Mouse (Mus musculus): Measurements from ENCODE around the gene Gm13272. TPM values are rescaled to one million over a fixed set of nuclear protein-coding genes. Genes with fewer than 3 reads are reported as not detected.
"Not testable (repeated sequence)": the region's sequence is repeated elsewhere in the genome, so short reads cannot be mapped to it uniquely, and the experiment has no call there.

Gm13272 gene
- polyA plus RNA-seq, 1 experiment from 2014 or later: not detected

DNA sequence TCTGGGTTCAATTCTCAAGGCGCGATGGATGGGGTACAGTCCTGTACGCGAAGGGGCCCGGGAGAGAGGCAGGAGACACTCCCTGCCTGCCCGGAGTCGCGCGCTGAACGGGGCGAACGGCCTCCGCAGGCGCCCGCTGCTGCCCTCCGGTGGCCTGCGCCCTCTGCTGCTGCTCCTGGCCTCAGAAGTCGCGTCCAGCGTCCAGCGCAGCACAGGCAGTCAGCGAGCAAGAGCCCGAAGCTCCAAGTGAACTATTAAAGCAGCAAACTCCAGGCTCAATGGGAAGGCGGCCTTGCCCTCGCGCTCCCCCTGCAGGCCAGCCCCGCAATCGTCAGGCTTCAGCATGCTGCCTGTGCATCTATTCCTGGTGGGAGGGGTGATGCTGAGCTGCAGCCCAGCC is 19.2 kb upstream of the Gm13272 start:
- not testable (repeated sequence) for H3K9me3 ChIP-seq; ATAC-seq (ENCODE audit: low FRiP score); H3K36me3 ChIP-seq; H3K27ac ChIP-seq; H3K4me1 ChIP-seq (replicated peaks); H3K27me3 ChIP-seq; H3K9ac ChIP-seq
- peak overlapping the region; percentile 61 for H3K4me2 ChIP-seq
- under 1% methylated on average over 28 of the region's 28 CpGs for WGBS
- peak overlapping the region; percentile 35 for H3K4me3 ChIP-seq

DNA sequence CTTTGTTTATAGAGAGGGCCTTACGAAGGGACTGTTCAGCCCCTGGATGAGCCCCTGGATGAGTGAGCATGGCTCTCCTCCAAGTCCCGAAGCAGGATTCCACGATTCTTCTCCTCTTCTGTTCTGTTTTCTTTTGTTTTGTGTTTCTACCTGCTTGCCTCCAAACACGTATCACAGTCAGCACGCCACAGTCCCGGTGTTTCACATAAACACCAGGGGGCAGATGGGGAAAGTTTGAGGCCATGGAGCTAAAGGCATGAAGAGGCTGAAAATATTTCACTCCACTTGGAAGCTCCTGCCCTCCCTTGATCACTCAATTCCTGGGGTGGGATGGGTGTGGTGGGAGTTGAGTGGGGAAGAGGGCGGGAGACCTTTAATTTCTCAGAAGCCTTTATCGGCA is 17.9 kb upstream of the Gm13272 start:
- H3K27me3 ChIP-seq; H3K9me3 ChIP-seq; H3K4me3 ChIP-seq; H3K4me2 ChIP-seq; H3K9ac ChIP-seq; H3K4me1 ChIP-seq (replicated peaks); H3K36me3 ChIP-seq; ATAC-seq (ENCODE audit: low FRiP score); H3K27ac ChIP-seq: not testable (repeated sequence)
- 70% methylated on average over 6 of the region's 8 CpGs for WGBS

DNA sequence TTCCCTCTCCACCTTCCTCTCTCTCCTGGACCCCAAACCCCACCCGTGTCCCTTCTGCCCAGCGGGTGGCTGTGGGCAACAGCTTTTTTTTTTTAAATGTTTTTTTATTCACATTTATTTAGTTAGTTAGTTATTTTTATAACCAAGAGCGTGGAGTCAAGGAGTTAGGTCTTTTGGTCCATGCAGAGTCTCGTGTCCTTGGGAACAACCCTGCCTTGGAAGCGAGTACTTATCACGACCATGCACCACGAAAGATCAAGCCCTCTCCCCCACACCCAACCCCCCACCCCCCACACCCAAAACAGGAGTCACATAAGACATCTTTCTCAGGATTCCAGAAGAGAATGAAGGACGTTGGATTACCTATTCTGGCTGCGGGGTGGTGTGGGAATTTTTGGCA is 17.3 kb upstream of the Gm13272 start:
- not testable (repeated sequence) for H3K9me3 ChIP-seq; H3K4me1 ChIP-seq (replicated peaks); H3K36me3 ChIP-seq; H3K27me3 ChIP-seq; ATAC-seq (ENCODE audit: low FRiP score); H3K4me2 ChIP-seq; H3K27ac ChIP-seq; H3K4me3 ChIP-seq; H3K9ac ChIP-seq
- WGBS: 60% methylated on average over 9 of the region's 9 CpGs

DNA sequence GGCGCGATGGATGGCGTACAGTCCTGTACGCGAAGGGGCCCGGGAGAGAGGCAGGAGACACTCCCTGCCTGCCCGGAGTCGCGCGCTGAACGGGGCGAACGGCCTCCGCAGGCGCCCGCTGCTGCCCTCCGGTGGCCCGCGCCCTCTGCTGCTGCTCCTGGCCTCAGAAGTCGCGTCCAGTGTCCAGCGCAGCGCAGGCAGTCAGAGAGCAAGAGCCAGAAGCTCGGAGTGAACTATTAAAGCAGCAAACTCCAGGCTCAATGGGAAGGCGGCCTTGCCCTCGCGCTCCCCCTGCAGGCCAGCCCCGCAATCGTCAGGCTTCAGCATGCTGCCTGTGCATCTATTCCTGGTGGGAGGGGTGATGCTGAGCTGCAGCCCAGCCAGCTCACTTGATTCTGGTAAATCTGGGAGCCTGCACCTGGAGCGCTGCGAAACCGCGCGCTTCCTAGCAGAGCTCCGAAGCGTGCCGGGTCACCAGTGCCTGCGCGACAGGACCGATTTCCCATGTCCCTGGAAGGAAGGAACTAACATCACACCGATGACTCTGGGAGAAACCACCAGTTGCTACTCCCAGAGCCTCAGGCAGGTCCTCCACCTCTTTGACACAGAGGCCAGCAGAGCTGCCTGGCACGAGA is 16.1 kb upstream of the Gm13272 start:
- H3K36me3 ChIP-seq; ATAC-seq (ENCODE audit: low FRiP score); H3K27me3 ChIP-seq; H3K9me3 ChIP-seq; H3K27ac ChIP-seq; H3K9ac ChIP-seq; H3K4me1 ChIP-seq (replicated peaks): not testable (repeated sequence)
- H3K4me2 ChIP-seq: peak overlapping the region; percentile 59
- 2% methylated on average over 38 of the region's 42 CpGs for WGBS
- H3K4me3 ChIP-seq: peak overlapping the region; percentile 36

DNA sequence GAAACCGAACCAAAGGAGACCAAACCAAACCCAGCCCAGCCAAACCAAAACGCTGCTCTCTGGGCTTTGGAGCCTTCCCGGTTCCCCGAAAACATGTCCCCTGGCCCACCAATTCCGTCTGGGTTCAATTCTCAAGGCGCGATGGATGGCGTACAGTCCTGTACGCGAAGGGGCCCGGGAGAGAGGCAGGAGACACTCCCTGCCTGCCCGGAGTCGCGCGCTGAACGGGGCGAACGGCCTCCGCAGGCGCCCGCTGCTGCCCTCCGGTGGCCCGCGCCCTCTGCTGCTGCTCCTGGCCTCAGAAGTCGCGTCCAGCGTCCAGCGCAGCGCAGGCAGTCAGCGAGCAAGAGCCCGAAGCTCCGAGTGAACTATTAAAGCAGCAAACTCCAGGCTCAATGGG is 6.1 kb upstream of the Gm13272 start, which contains the start of gene Gm13290:
Gene Gm13290 (plus strand): TSS at position 301 of the 400 bp plus-strand sequence.
- no CpG with 5 or more reads among the region's 32 CpGs for WGBS
- H3K27ac ChIP-seq; H3K4me3 ChIP-seq; H3K36me3 ChIP-seq; H3K4me1 ChIP-seq (replicated peaks); ATAC-seq (ENCODE audit: low FRiP score); H3K4me2 ChIP-seq; H3K9me3 ChIP-seq; H3K27me3 ChIP-seq; H3K9ac ChIP-seq: not testable (repeated sequence)

DNA sequence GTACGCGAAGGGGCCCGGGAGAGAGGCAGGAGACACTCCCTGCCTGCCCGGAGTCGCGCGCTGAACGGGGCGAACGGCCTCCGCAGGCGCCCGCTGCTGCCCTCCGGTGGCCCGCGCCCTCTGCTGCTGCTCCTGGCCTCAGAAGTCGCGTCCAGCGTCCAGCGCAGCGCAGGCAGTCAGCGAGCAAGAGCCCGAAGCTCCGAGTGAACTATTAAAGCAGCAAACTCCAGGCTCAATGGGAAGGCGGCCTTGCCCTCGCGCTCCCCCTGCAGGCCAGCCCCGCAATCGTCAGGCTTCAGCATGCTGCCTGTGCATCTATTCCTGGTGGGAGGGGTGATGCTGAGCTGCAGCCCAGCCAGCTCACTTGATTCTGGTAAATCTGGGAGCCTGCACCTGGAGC is 3.0 kb upstream of the Gm13272 start, which contains the start of gene Gm13289:
Gene Gm13289 (plus strand): TSS at position 301 of the 400 bp plus-strand sequence.
- not testable (repeated sequence) for H3K9me3 ChIP-seq; H3K4me3 ChIP-seq; H3K27ac ChIP-seq; H3K9ac ChIP-seq; H3K27me3 ChIP-seq; H3K4me1 ChIP-seq (replicated peaks); ATAC-seq (ENCODE audit: low FRiP score); H3K4me2 ChIP-seq; H3K36me3 ChIP-seq
- no CpG with 5 or more reads among the region's 29 CpGs for WGBS

DNA sequence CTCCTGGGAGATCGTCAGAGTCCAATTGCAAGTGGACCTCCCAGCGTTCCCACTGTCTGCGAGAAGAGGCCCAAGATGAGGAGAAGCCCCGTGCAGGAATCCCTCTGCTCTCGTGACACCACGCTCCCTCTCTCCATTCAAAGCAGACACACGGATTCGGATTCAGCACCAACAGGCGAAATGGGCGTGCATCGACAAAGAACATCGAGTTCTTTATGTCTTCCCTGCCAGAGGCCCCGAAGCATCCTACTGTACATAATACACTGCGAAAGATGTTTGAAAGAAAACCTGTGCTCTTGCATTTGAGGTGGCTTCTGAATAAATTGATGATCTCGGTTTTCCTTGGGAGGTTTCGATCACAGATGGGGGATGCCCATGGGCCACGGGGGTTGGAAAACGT is 670 bp downstream of the Gm13272 start:
- not testable (repeated sequence) for ATAC-seq (ENCODE audit: low FRiP score)

DNA sequence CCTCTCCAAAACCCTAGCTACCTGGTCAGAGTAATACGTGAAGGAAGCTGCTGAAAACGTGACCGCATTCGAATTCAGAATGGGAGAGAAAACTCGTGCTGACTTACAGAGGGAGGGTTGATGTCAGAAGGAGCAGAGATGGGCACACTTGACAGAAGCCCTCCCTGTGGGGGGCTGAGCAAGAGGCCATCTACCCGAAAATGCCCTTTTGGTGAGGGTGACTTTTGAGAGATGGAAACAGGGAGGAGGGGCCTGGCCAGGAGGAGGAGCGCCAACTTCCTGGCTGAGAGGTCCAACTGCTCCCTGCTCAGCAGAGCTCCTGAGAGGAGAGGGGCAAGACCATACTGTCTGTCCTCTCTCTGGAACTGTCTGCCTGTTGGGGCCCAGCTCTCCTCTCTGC is 2.2 kb downstream of the Gm13272 start, which contains the start of gene Ifnz:
Gene Ifnz (plus strand): TSS at position 301 of the 400 bp plus-strand sequence.
- H3K4me1 ChIP-seq (replicated peaks); H3K27ac ChIP-seq; H3K27me3 ChIP-seq; H3K36me3 ChIP-seq; H3K9ac ChIP-seq; ATAC-seq (ENCODE audit: low FRiP score); H3K9me3 ChIP-seq: not testable (repeated sequence)
- peak within 1 kb of the TSS; percentile 39 for H3K4me2 ChIP-seq
- H3K4me3 ChIP-seq: peak within 1 kb of the TSS; percentile 20
- 16% methylated on average over 5 of the region's 7 CpGs for WGBS

More for the DNA sequence above, 670 bp downstream of the Gm13272 start:
- H3K9me3 ChIP-seq; H3K4me3 ChIP-seq; H3K27ac ChIP-seq; H3K27me3 ChIP-seq; H3K9ac ChIP-seq; H3K4me1 ChIP-seq (replicated peaks); H3K4me2 ChIP-seq; H3K36me3 ChIP-seq: not testable (repeated sequence)
- 55% methylated on average over 16 of the region's 18 CpGs for WGBS

DNA sequence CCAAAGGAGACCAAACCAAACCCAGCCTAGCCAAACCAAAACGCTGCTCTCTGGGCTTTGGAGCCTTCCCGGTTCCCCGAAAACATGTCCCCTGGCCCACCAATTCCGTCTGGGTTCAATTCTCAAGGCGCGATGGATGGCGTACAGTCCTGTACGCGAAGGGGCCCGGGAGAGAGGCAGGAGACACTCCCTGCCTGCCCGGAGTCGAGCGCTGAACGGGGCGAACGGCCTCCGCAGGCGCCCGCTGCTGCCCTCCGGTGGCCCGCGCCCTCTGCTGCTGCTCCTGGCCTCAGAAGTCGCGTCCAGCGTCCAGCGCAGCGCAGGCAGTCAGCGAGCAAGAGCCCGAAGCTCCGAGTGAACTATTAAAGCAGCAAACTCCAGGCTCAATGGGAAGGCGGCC is 2.7 kb downstream of the Gm13272 start:
- not testable (repeated sequence) for H3K9ac ChIP-seq; H3K36me3 ChIP-seq; ATAC-seq (ENCODE audit: low FRiP score); H3K27me3 ChIP-seq; H3K9me3 ChIP-seq; H3K27ac ChIP-seq; H3K4me1 ChIP-seq (replicated peaks)
- peak overlapping the region; percentile 20 for H3K4me3 ChIP-seq
- 0% methylated on average over 3 of the region's 31 CpGs for WGBS
- H3K4me2 ChIP-seq: peak overlapping the region; percentile 39

DNA sequence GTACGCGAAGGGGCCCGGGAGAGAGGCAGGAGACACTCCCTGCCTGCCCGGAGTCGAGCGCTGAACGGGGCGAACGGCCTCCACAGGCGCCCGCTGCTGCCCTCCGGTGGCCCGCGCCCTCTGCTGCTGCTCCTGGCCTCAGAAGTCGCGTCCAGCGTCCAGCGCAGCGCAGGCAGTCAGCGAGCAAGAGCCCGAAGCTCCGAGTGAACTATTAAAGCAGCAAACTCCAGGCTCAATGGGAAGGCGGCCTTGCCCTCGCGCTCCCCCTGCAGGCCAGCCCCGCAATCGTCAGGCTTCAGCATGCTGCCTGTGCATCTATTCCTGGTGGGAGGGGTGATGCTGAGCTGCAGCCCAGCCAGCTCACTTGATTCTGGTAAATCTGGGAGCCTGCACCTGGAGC is 5.8 kb downstream of the Gm13272 start, which contains the start of gene Gm13276:
Gene Gm13276 (plus strand): TSS at position 301 of the 400 bp plus-strand sequence.
- H3K9ac ChIP-seq; H3K4me3 ChIP-seq; H3K27me3 ChIP-seq; H3K4me2 ChIP-seq; H3K9me3 ChIP-seq; ATAC-seq (ENCODE audit: low FRiP score); H3K4me1 ChIP-seq (replicated peaks); H3K27ac ChIP-seq; H3K36me3 ChIP-seq: not testable (repeated sequence)
- no CpG with 5 or more reads among the region's 27 CpGs for WGBS

DNA sequence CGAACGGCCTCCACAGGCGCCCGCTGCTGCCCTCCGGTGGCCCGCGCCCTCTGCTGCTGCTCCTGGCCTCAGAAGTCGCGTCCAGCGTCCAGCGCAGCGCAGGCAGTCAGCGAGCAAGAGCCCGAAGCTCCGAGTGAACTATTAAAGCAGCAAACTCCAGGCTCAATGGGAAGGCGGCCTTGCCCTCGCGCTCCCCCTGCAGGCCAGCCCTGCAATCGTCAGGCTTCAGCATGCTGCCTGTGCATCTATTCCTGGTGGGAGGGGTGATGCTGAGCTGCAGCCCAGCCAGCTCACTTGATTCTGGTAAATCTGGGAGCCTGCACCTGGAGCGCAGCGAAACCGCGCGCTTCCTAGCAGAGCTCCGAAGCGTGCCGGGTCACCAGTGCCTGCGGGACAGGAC is 8.8 kb downstream of the Gm13272 start, which contains the start of gene Gm13277:
Gene Gm13277 (plus strand): TSS at position 231 of the 400 bp plus-strand sequence.
- 0% methylated on average over 4 of the region's 28 CpGs for WGBS
- H3K4me2 ChIP-seq; ATAC-seq (ENCODE audit: low FRiP score); H3K4me3 ChIP-seq; H3K36me3 ChIP-seq; H3K27me3 ChIP-seq; H3K9me3 ChIP-seq; H3K4me1 ChIP-seq (replicated peaks); H3K27ac ChIP-seq; H3K9ac ChIP-seq: not testable (repeated sequence)

DNA sequence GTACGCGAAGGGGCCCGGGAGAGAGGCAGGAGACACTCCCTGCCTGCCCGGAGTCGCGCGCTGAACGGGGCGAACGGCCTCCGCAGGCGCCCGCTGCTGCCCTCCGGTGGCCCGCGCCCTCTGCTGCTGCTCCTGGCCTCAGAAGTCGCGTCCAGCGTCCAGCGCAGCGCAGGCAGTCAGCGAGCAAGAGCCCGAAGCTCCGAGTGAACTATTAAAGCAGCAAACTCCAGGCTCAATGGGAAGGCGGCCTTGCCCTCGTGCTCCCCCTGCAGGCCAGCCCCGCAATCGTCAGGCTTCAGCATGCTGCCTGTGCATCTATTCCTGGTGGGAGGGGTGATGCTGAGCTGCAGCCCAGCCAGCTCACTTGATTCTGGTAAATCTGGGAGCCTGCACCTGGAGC is 11.6 kb downstream of the Gm13272 start, which contains the start of gene Gm13278:
Gene Gm13278 (plus strand): TSS at position 301 of the 400 bp plus-strand sequence.
- WGBS: no CpG with 5 or more reads among the region's 28 CpGs
- H3K4me3 ChIP-seq; H3K4me2 ChIP-seq; ATAC-seq (ENCODE audit: low FRiP score); H3K4me1 ChIP-seq (replicated peaks); H3K27ac ChIP-seq; H3K36me3 ChIP-seq; H3K27me3 ChIP-seq; H3K9me3 ChIP-seq; H3K9ac ChIP-seq: not testable (repeated sequence)

DNA sequence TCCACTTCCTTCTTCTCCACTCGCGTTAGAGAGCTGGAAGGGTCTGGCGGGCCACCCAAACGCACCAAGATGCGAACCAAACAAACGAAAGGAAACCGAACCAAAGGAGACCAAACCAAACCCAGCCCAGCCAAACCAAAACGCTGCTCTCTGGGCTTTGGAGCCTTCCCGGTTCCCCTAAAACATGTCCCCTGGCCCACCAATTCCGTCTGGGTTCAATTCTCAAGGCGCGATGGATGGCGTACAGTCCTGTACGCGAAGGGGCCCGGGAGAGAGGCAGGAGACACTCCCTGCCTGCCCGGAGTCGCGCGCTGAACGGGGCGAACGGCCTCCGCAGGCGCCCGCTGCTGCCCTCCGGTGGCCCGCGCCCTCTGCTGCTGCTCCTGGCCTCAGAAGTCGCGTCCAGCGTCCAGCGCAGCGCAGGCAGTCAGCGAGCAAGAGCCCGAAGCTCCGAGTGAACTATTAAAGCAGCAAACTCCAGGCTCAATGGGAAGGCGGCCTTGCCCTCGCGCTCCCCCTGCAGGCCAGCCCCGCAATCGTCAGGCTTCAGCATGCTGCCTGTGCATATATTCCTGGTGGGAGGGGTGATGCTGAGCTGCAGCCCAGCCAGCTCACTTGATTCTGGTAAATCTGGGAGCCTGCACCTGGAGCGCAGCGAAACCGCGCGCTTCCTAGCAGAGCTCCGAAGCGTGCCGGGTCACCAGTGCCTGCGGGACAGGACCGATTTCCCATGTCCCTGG is 14.5 kb downstream of the Gm13272 start, which contains the start of gene Gm13275:
Gene Gm13275 (plus strand): TSS at position 552 of the 740 bp plus-strand sequence.
- H3K9me3 ChIP-seq; H3K27ac ChIP-seq; H3K9ac ChIP-seq; ATAC-seq (ENCODE audit: low FRiP score); H3K36me3 ChIP-seq; H3K4me1 ChIP-seq (replicated peaks); H3K27me3 ChIP-seq; H3K4me2 ChIP-seq; H3K4me3 ChIP-seq: not testable (repeated sequence)
- WGBS: under 1% methylated on average over 13 of the region's 52 CpGs
